Mouse (Mus musculus) limb, embryonic 11.5 days (tissue): ENCODE results near the gene Cdc42ep3. TPM values are rescaled to one million over a fixed set of nuclear protein-coding genes. Genes with fewer than 3 reads are reported as not detected.

Experiments
- ATAC-seq: fragments of 200-750 bp; cut with Nextera tagmentation; 2 replicates; pipeline ENCODE4 v1.8.0; 2017; ENCODE audit warnings: low read depth; ENCODE audit not compliant: insufficient number of reproducible peaks, low FRiP score, low TSS enrichment
- DNase-seq: peaks from one replicate; pipeline ENCODE4 v3.0.0-alpha.2; 2015; ENCODE audit warnings: low spot score
- H3K27ac ChIP-seq: fragments of 300-500 bp; sonication (generic); replicated peaks from 2 replicates; pipeline ENCODE4 v1.5.1; 2014; ENCODE audit warnings: low read depth, mild to moderate bottlenecking, low read length
- H3K27me3 ChIP-seq: fragments of 300-500 bp; sonication (generic); 2 replicates; pipeline ENCODE4 v1.6.1; 2014; ENCODE audit warnings: mild to moderate bottlenecking, low read length, mixed read lengths; ENCODE audit not compliant: control insufficient read depth, insufficient read depth
- H3K36me3 ChIP-seq: fragments of 300-500 bp; sonication (generic); 2 replicates; pipeline ENCODE4 v1.6.1; 2014; ENCODE audit warnings: mild to moderate bottlenecking, low read length, moderate library complexity, mixed read lengths; ENCODE audit not compliant: control insufficient read depth, insufficient read depth
- H3K4me1 ChIP-seq: fragments of 300-500 bp; sonication (generic); 2 replicates; pipeline ENCODE4 v1.6.1; 2014; ENCODE audit warnings: low read length, mixed read lengths; ENCODE audit not compliant: control insufficient read depth, insufficient read depth
- H3K4me2 ChIP-seq: fragments of 300-500 bp; sonication (generic); 2 replicates; pipeline ENCODE4 v1.6.1; 2014; ENCODE audit warnings: low read depth, mild to moderate bottlenecking, moderate library complexity; ENCODE audit not compliant: severe bottlenecking
- H3K4me3 ChIP-seq: fragments of 300-500 bp; sonication (generic); 2 replicates; pipeline ENCODE4 v1.5.1; 2014; ENCODE audit warnings: low read depth, low read length
- H3K9ac ChIP-seq: fragments of 300-500 bp; sonication (generic); 2 replicates; pipeline ENCODE4 v1.6.1; 2014; ENCODE audit warnings: mild to moderate bottlenecking, low read length
- H3K9me3 ChIP-seq: fragments of 300-500 bp; sonication (generic); 2 replicates; pipeline ENCODE4 v1.6.1; 2016; ENCODE audit warnings: low read length; ENCODE audit not compliant: control insufficient read depth
- WGBS: fragments of 180-500 bp; shearing (Covaris S2); extraction: QIAGEN DNeasy Blood & Tissue Kit; methylation state at CpG from one replicate; pipeline ENCODE4 v1.1.7; 2014; 5-methylcytosine and 5-hydroxymethylcytosine counted together
- polyA plus RNA-seq: library from polyadenylated mRNA; unstranded; fragments of >200 nt; fragmentation: Nextera tagmentation; extraction: Ambion mirVana; gene quantifications from 2 replicates; pipeline ENCODE4 v1.2.1, GENCODE M21; 2014

Gene Cdc42ep3
- polyA plus RNA-seq, 1 experiment from 2014 or later = 62.0 TPM

GRCm38 (mm10) chr17:79376434-79377210 lies 21.7 kb upstream of the Cdc42ep3 start:
- H3K4me1 ChIP-seq = 0 out of 2 replicates have a peak, but pooled peaks cover 2% of the 10 kb centered on the region
- H3K27me3 ChIP-seq = no peaks in the 10 kb centered on the region
- H3K9me3 ChIP-seq = no peaks in the 10 kb centered on the region
- no peak overlapping the region for H3K27ac ChIP-seq
- no peak for DNase-seq
- no peak for ATAC-seq
- no peak overlapping the region for H3K4me3 ChIP-seq
- no peak overlapping the region for H3K4me2 ChIP-seq
- no peak overlapping the region for H3K9ac ChIP-seq
- no peaks in the 10 kb centered on the region for H3K36me3 ChIP-seq
- WGBS = 71% methylated on average over 6 of the region's 6 CpGs

GRCm38 (mm10) chr17:79372973-79373372 lies 18.1 kb upstream of the Cdc42ep3 start:
- H3K27ac ChIP-seq = no peak overlapping the region
- no peak overlapping the region for H3K4me3 ChIP-seq
- no peaks in the 10 kb centered on the region for H3K9me3 ChIP-seq
- no peak overlapping the region for H3K9ac ChIP-seq
- no peak overlapping the region for H3K4me2 ChIP-seq
- no peaks in the 10 kb centered on the region for H3K36me3 ChIP-seq
- 74% methylated on average over 5 of the region's 5 CpGs for WGBS
- DNase-seq (no peak), ATAC-seq (no peak)
- H3K27me3 ChIP-seq = no peaks in the 10 kb centered on the region
- no peaks in the 10 kb centered on the region for H3K4me1 ChIP-seq

DNA sequence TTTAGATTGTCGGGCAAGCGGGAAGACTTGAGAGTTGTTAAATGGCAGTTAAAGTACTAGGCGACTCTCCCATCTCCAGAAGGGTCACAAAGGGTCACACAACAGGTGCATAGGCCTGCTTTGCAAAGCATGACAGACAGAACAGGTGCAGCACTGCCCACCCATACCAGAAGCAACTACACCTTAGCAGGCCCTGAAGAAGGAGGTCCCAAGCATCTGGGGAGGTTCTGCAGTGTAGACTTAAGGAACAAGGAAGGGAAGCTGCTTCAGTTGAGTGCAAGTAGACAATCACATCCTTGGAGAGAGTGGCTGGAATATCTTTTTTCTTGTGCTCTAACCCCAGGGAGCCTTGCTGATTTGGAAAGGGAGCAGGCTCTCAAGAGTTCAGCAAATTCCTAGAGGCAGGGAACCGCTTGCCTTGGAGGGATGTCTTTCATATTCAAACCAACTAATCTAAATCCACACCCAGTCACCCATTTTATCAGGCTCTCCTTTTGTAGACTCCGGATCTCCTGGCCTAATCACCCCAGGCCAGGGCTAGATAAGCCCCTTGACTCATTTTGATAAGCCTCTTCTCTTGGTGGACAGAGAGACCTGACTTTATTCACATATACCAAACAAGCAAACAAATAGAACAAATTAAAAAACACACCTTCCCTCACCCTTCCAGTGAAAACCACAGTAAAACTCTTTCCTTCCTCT lies 10.0 kb upstream of the Cdc42ep3 start:
- H3K36me3 ChIP-seq = no peaks in the 10 kb centered on the region
- H3K4me1 ChIP-seq = no peaks in the 10 kb centered on the region
- ATAC-seq (no peak), DNase-seq (no peak)
- H3K27me3 ChIP-seq = no peaks in the 10 kb centered on the region
- H3K4me2 ChIP-seq = no peak overlapping the region
- H3K9me3 ChIP-seq = no peaks in the 10 kb centered on the region
- WGBS = 18% methylated on average over 5 of the region's 5 CpGs
- H3K4me3 ChIP-seq = no peak overlapping the region
- H3K9ac ChIP-seq = no peak overlapping the region
- H3K27ac ChIP-seq = no peak overlapping the region

DNA sequence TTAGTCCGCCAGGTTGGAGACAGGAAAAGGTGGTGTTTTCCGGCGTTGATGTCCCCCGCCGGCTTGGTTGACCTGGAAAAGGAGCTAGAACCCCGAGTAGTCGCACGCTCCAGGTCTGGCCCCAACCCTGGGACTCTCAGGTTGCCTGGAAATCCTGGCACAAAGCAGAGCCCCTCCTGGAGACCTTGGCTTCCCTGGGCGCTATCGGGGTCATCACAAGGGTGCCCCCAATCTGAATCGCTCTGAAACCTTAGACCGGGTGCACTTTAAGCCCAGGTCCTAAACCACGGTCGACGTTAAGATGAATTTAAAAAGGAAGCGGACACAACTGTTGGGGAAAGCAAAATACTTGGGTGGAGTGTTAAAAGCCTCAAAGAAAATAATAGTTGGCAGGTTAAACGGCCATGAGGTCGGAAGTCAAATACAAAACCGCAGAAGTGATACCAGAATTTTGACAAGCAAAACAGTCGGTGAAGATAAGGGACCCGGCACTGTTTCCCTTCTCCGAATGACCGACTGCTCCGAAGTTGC lies 1.2 kb upstream of the Cdc42ep3 start:
- peak overlapping the region; percentile 78 for H3K9ac ChIP-seq
- no peaks in the 10 kb centered on the region for H3K36me3 ChIP-seq
- H3K4me1 ChIP-seq = peaks cover 25% of the 10 kb centered on the region
- ATAC-seq = 0 out of 2 replicates have a peak, but pooled peaks have one; percentile 10
- 9% methylated on average over 24 of the region's 24 CpGs for WGBS
- peaks cover 10% of the 10 kb centered on the region for H3K27me3 ChIP-seq
- DNase-seq = peak; percentile 47
- H3K4me2 ChIP-seq = peak overlapping the region; percentile 99
- H3K4me3 ChIP-seq = peak overlapping the region; percentile 74
- H3K9me3 ChIP-seq = no peaks in the 10 kb centered on the region
- no peak overlapping the region for H3K27ac ChIP-seq

- ATAC-seq (peak; percentile 63), DNase-seq (peak; percentile 81)
- no peaks in the 10 kb centered on the region for H3K36me3 ChIP-seq
- H3K4me2 ChIP-seq = peak overlapping the region; percentile 99
- peaks cover 10% of the 10 kb centered on the region for H3K27me3 ChIP-seq
- WGBS = 0% methylated on average over 47 of the region's 59 CpGs
- H3K9ac ChIP-seq = peak overlapping the region; percentile 78
- no peaks in the 10 kb centered on the region for H3K9me3 ChIP-seq
- no peak overlapping the region for H3K27ac ChIP-seq
- peak overlapping the region; percentile 74 for H3K4me3 ChIP-seq
- H3K4me1 ChIP-seq = peaks cover 25% of the 10 kb centered on the region
These were observed 540 bp upstream of the Cdc42ep3 start for GRCm38 (mm10) chr17:79355271-79355991.

DNA sequence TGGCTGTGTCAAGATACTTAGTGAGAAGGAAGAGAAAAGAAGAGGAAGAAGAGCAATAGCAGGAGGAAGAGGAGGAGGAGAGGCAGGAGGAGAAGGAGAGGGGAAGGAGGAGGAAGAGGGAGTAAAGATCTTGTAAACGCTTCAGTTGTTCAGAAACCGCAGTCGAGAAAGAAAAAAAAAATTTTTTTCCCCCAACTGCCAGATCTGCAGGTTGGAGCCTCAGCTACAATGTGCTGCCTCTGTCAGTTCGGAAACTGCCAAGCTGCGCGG lies 782 bp downstream of the Cdc42ep3 start:
- 2% methylated on average over 6 of the region's 6 CpGs for WGBS
- DNase-seq (no peak), ATAC-seq (no peak)
- peak overlapping the region; percentile 99 for H3K4me2 ChIP-seq
- peaks cover 25% of the 10 kb centered on the region for H3K4me1 ChIP-seq
- H3K4me3 ChIP-seq = peak overlapping the region; percentile 74
- H3K27me3 ChIP-seq = peaks cover 10% of the 10 kb centered on the region
- H3K9ac ChIP-seq = peak overlapping the region; percentile 78
- no peaks in the 10 kb centered on the region for H3K36me3 ChIP-seq
- H3K27ac ChIP-seq = peak overlapping the region; percentile 47; the same call in 1 of the 2 replicates
- no peaks in the 10 kb centered on the region for H3K9me3 ChIP-seq

GRCm38 (mm10) chr17:79353446-79354173 lies 1.3 kb downstream of the Cdc42ep3 start:
- peaks cover 10% of the 10 kb centered on the region for H3K27me3 ChIP-seq
- no peaks in the 10 kb centered on the region for H3K36me3 ChIP-seq
- H3K9ac ChIP-seq = peak overlapping the region; percentile 78
- H3K27ac ChIP-seq = no peak overlapping the region
- peak; percentile 49 for DNase-seq
- peak overlapping the region; percentile 74 for H3K4me3 ChIP-seq
- no peak for ATAC-seq
- no peaks in the 10 kb centered on the region for H3K9me3 ChIP-seq
- peak overlapping the region; percentile 99 for H3K4me2 ChIP-seq
- H3K4me1 ChIP-seq = peaks cover 25% of the 10 kb centered on the region
- WGBS = 3% methylated on average over 16 of the region's 16 CpGs

DNA sequence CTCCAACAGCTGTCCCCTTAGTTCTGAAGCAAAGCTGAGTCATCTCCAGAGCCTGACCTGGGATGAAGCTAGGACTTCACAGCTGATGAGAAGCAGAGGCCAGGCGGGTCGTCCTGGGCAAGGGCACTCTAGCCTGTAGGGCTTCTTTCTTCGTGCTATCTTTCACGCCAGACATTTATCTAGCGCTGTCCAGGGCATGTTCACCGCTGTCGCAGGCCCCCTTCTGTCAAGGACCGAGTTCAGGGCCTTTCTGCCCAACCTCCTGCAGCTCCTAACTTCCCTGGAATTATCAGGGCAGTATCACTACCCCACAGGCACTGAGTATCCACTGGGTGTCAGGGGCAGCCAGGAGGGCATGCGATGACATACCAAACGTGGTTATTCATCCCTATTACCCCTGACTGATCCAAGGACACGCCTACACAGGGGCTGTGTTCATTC lies 4.1 kb downstream of the Cdc42ep3 start:
- H3K27me3 ChIP-seq = peaks cover 3% of the 10 kb centered on the region
- H3K4me3 ChIP-seq = no peak overlapping the region
- H3K4me1 ChIP-seq = peaks cover 21% of the 10 kb centered on the region
- ATAC-seq (no peak), DNase-seq (no peak)
- no peaks in the 10 kb centered on the region for H3K9me3 ChIP-seq
- H3K4me2 ChIP-seq = no peak overlapping the region
- no peak overlapping the region for H3K27ac ChIP-seq
- no peak overlapping the region for H3K9ac ChIP-seq
- H3K36me3 ChIP-seq = no peaks in the 10 kb centered on the region
- WGBS = 76% methylated on average over 11 of the region's 11 CpGs
